Mouse (Mus musculus) heart, postnatal 36 days (tissue): ENCODE measurements around the gene Rabgap1l. TPM values are rescaled to one million over a fixed set of nuclear protein-coding genes. Genes with fewer than 3 reads are reported as not detected.

Experiments used
- DNase-seq, 2 experiments: peaks; one replicate each; pipeline ENCODE4 v3.0.0; 2021 to 2022
- intact Hi-C: fragments of 180-260 bp; cut with DNase I; formaldehyde crosslinking; loops from one replicate; pipeline ENCODE4 v1.15.1; 2025
- total RNA-seq, 2 experiments: library from RNA; stranded (reverse); gene quantifications; 2 replicates each; pipeline ENCODE4 v1.2.3; 2021

Rabgap1l gene
- total RNA-seq, 2 experiments from 2014 or later: 80.3 to 83.6 TPM

DNA sequence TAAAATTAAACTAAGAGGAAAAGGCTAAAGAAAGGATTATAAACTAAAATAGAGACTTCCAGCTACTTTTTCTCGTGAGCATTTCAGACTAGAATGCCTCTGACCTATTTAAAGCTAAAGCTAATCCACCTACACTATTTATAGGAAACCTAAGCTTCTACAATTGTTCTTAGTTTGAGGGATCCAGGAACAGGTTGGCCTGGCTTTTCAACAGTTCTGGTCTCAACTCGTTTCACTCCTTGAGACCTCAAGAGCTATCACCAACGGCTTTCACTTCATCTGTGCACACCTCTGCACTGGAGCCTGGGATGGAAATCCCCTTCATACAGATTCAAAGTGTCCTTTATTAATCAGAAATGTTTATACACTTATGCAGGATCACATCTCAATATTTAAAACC is 271.1 kb downstream of the Rabgap1l start:
- intact Hi-C loops: no loop called here

DNA sequence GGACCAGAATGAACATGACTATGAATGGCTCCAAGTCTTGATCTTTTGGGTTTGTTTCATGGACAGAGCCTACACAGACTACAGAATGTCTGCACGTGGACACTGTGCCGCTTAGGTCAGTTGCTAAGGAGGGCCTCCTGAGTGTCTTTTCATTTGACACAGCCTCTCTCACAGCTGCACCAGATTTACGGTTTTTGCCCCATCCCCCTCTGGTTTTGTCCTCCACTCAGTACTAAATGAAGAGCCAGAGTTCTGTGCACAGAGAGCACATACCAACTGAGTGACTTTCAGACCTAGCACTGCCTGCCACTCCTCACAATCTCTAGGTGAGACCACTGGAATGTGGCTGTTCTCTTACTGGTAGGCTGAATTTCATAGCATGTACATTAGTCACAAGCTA is 272.3 kb downstream of the Rabgap1l start:
- intact Hi-C loops: no loop called here
- DNase-seq: no peak

More for the DNA sequence above, 271.1 kb downstream of the Rabgap1l start:
- DNase-seq: no peak

DNA sequence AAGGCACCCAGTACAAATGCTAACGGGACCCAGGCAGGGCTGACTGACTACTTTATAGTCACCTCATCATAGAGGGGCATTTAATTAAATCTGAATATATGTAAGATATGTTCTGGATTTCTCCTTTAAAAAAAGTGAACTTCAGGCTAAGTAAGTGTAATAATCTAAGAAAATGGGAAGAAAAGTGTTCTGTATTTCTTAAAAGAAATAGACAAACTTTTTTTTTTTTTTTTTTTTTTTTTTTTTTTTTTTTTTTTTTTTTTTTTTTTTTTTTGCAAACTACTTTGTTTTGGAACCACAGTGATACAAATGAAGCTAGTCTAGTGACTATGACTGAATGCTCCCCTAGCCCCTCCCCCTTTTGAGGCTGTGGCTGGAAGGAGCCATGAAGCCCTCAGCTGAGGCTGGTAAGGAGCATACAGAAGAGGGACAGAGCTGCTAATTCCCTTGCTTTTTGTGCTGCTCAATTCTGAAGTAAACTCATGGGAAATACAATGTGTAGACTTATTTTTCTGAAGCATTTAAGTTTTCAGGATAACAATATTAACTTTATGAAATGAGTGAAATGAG is 273.0 kb downstream of the Rabgap1l start:
- intact Hi-C loops: no loop called here
- no peak for DNase-seq

DNA sequence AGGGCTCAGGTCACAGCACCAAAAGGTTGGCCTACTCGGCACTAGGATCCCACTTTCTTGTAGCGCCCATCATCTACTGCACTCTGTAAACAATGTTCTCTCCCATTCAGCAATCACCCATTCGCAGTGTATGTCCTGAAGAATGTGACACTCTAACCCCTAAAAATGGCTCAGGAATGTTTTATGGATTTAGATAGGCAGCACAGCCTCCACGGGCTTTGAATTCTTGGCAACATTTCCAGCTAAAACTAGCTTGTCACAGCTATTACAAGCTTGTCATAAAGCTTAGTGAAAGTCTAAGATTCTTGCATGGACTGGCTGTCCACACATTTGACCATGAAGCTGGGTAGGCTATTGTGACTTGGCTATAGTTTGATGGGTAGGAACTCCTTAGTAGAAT is 274.5 kb downstream of the Rabgap1l start:
- intact Hi-C loops: no loop called here
- DNase-seq: no peak

DNA sequence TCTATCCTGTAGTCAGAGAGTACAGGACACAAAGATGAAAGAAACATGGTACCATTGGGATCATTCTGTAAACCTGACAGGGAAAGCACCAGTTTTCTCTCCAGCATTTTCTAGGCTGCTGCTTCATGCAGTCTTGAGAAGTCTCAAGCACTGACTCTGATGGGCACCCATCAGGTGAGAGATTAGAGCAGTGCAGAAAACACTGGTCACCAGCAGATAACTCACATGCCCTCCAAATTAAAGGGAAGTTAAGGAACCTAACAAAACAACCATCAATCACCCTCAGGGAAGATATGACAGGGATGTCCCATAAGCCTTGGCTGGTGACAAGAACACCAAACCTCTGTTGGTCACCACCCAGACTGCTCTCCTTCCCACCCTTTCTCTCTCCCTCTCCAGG is 285.2 kb downstream of the Rabgap1l start:
- intact Hi-C loops: no loop called here
- no peak for DNase-seq

DNA sequence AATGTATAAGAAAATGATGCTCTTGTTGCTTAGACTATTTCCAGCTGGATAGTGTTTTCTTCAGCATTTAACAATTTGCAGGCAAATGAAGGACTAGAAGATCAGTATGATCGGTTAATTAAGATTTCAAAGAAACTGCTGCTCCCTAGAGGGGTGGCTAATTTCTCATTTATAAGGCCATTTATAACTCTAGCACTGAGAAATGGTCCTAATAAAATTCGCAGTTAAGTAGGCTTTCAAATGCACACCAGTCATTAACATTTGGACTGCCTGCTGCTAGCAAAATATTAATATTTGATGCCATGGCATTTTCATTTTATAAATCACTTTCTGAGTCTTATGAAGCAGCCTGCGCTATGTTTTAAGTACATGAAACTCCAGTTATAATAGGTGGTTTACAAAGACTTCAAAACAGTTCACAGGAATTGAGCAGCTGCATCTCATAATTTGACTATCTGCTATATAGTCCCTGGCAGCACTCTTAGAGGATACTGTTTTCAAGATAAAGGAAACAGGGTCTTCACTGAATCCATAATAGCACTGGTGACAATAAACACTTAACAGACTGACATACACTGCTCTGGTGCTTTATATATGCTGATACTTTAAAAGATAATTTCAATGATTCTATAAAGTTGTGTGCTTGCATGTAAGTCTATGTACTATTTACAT is 296.0 kb downstream of the Rabgap1l start:
- intact Hi-C loops: no loop called here
- no peak for DNase-seq

DNA sequence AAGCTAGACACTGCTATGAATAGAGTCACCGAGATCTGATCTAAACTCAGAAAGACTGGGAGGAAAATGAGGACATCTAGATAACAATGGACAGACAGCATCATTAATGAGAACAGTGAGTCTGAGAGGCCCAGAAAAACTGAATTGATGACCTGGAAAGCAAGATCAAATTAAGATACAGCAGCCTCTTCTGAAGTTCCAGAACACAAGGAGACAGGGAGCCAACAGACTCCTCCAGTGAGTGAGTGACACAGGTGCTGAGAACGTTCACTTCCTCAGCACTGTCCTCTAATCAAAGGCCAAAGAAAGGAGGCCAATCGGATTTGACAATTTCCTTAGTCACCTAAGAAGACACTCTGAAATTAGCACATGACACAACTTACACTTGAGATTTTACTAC is 307.3 kb downstream of the Rabgap1l start:
- no peak for DNase-seq
- intact Hi-C loops: no loop called here

DNA sequence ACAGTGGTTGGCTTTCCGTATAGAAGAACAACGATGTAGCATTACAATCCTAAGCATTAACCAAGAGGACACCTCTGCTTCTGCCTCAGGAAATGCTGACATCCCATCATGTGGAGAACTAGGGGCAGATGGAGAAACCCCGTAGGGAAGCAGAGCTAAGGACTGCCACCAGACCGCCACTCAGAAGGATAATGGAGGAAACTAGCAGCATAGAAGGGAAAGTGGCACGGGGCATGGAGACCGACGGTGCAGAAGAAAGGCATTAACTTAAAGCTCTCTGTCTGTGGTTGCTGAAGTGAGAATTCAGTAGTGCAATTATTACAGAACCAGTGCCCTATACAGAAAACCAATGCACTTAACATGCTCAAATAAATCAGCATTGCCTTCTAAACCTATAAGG is 308.0 kb downstream of the Rabgap1l start:
- intact Hi-C loops: no loop called here
- DNase-seq: no peak

DNA sequence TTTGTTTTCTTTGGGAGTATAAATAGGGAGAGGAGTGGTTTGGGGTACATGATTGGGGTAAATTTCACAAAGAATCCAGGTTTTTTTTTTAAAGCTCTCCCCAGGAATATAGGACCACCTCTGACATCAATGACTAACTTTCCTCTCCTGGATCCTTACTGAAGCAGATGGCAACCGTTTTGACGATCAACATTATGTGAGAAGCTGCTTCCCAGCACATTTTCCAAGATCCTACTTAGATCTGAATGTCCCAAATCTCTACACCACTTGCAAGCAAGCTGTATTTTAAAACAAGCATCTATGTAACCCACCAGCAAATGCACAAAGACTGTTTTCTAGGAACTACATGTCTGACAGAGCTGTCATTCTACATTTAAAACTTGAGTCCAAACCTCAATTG is 311.4 kb downstream of the Rabgap1l start:
- intact Hi-C loops: no loop called here
- no peak for DNase-seq

DNA sequence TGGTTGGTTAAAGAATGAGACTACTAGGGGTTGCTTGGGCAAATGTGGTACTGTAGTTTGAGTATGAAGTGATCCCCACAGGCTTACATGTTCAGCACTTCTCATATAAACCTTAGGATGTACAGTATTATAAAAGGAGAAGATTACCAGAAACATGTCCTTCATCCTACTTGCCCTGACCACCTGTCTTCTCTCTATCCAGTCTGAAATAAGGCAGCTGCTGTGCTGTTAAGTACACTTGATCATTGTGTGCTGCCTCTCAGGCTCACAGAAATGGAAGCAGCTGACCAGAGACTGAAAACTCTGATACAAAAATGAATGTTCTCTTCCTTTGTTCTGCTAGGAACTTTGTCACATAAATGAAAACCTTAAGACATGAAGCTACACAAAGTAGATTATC is 325.6 kb downstream of the Rabgap1l start:
- intact Hi-C loops: no loop called here

DNA sequence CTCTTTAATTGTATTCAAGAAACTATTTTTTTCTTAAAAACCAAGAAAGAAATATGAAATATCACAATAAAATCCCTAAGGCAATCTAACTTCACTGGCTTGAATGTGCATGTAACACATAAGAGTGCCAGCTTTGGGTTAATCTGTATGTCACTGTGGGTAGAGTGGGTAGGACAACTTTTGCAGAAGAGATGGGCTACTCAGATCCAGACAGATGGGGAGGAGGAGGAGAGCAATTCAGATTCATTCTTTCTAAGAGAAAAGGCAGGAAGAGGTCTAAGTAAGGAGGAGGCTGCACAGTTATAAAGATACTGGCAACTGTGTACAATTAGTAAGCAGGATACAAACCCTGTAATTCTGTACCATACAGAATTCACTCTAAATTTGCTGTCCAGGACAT is 327.8 kb downstream of the Rabgap1l start:
- intact Hi-C loops: no loop called here
- DNase-seq: no peak

More for the DNA sequence above, 325.6 kb downstream of the Rabgap1l start:
- DNase-seq: no peak

DNA sequence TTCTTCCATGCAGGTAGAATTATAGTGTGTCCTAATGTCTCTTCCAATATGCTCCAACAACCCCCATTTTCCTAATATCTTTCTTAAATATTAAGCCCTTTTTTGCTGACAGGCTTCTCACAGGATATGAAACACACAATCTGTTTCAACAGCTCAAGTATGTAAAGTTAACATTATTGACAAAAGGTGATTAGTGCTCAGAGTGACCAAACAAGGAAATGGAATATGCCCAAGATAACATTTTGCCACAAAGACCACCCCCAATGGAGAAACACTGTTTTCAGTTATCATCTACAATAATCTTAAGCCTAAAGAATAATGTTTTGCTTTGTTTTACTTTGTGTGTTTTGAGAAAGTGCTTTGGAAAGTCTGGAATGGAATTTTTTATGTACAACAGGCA is 328.9 kb downstream of the Rabgap1l start:
- intact Hi-C loops: no loop called here
- no peak for DNase-seq

DNA sequence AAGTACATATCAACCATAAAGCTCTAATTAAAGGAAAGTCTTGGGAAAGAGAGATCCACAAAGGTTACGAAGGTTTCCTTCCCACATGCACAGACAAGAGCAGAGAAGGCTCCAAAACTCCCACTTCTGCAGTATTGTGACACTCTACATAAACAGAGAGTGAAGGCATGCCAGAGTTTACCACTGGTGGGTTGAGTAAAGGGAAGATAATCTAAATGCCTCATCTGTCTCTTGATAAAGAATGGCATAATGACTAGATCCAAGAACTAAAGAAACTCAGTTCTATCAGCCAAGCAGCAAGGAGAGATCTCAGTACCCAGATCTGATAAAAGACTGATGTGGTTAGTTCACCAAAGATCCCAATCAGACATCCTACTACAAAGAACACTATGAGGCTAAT is 332.7 kb downstream of the Rabgap1l start:
- DNase-seq: no peak
- intact Hi-C loops: no loop called here

DNA sequence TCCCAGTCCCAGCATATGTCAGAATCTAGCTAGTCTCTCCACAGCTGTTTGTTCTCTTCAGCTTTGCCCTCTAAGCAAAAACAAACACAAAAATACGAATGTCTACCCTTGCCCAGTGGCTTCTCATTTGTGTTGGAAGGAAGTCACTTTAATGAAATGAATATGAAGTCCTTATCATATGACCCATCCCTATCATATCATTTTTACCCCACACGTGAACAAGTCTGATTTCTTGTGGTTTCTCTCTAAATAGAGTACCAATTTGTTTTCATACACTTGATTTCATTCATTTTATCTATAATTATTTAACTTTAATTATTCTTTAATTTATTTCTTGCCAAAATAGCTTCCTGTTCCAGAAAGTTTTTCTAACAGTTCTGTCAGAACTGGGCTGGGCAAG is 341.3 kb downstream of the Rabgap1l start:
- DNase-seq: no peak
- intact Hi-C loops: no loop called here

DNA sequence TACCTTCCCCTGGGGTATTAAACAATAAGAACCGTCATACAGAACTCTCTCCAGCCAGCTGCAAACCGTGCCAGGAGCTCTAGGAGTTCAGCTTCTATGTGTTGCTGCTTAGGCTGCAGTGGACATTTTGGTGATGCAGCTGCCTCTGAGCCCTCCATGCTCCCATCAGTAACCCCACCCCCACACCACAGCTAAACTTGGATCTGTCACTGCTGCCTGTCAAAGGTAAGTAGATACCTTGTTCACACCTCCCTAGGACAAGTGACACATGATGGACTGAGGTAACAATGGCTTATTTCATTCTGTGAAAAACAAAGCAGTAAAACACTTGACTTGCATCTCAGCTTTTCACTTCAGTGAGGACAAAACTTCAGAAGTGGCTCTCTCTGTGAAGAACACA is 344.3 kb downstream of the Rabgap1l start:
- intact Hi-C loops: no loop called here
- no peak for DNase-seq

DNA sequence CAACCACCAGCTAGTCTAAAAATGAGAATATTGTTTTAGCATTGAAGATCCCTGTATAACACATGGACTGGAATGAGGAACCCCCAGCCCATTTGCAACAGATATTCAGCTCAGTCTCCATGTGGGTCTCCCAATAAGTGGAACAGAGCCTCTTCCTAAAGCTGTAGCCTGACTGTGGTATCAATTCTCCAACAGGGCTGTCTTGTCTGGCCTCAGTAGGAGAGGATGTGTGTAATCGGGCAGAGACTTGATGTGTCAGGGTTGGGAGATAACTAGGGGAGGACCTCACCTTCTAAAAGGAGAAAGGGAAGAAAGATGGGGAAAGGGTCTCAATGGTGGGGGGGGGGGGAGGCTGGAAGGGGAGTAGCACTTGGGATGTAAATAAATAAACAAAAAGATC is 346.2 kb downstream of the Rabgap1l start:
- intact Hi-C loops: no loop called here
- no peak for DNase-seq

DNA sequence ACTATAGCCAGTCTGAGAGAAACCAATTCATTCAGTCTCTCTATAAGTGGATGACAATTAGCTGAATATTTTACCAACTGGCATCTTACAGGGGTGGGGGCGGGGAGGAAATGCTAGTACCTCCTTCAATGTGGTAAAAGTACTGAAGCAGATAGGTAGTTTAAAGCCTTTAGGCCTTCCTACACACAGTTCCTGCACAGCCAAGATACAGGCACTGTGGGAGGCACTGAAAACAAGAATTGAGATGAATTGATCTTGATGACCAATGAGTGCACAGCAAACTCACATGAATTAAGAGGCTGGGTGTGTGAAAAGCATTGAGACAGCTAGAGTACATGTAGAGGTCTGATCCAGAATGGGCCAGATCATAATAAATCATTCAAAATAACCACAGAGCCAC is 349.5 kb downstream of the Rabgap1l start:
- no peak for DNase-seq
- intact Hi-C loops: no loop called here

DNA sequence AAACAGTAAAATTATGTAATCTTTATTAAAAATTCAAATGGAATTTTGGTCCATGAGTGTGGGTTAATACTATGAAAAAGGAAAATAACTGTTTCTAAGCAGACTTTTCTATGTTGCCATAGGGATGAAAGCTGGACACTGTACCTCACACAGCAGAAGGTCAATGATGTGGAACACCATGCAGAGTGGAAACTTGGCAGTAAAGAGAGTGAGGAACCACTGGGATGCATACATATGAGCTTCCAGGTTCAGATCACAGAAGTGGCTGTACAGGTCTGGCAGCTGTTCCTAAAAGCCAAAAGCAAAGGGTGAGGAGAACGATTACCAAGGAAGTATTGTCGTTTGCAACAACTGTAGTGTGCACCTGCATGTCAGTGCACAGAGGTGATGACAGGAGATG is 351.3 kb downstream of the Rabgap1l start:
- DNase-seq: no peak
- intact Hi-C loops: no loop called here

DNA sequence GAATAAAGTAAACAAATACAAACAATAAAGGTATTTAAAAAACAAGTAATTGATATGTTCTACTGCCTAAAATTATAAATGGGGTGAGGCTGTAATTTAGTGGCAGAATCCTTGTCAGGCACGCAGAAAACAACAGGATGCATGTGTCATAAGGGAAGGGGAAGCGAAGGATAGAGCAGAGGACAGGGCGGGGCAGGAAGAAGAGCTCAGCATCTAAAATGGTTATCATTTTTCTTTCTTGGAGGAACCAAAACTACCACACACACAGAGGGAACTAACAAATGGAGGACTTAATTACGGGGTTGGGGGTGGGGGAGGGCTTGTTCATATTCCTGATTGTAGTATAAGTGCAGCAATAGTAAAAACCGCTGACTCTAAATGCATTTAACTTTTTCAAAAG is 351.9 kb downstream of the Rabgap1l start:
- DNase-seq: no peak
- intact Hi-C loops: no loop called here

DNA sequence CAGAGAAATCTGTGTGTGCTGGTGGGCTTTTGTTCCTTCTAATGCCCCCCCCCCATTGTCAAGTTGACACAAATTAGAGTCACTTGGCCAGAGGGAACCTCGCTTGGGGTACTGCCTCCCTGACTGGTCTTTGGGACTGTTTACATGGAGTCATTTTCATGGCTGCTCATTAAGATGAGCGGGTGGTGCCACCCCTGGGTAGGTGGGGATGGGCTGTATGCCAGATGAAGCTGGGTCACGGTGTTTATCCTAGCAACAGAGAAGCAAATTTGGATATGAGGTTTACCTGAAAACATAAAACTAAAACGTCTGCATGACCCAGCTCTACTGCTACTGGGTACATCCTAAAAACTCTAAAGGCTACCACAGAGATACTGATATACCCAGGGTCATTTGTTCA is 354.2 kb downstream of the Rabgap1l start:
- no peak for DNase-seq
- intact Hi-C loops: no loop called here

DNA sequence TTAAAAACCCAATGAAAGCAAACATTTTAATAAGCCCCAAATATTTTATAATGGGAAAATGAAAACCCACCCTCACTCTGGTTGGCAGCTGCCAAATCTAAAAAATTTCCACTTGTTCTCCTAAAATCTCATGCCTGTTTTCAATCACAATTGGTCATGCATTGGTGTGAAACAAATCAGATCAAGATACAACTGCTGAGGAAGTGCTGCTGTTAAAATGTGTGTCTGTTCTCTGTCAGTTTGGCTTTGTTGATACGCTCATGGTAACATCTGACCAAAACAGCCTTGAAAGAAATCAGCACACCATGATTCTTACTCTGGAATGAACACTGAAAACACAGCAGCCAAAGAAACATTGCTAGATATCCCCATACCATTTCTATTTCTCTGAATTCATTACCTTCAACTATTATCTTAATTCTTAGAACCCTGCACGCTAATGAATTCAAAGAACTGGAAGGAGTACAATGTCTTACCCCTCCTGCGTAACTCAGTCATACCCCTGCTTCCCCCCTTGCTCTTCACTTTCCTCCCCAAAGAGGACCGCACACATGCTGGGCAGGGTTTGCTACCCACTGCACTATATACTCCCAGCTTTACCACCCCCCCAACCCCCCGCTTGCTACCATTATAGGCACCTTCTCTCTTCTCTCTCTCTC is 375.7 kb downstream of the Rabgap1l start:
- no peak for DNase-seq
- intact Hi-C loops: no loop called here

DNA sequence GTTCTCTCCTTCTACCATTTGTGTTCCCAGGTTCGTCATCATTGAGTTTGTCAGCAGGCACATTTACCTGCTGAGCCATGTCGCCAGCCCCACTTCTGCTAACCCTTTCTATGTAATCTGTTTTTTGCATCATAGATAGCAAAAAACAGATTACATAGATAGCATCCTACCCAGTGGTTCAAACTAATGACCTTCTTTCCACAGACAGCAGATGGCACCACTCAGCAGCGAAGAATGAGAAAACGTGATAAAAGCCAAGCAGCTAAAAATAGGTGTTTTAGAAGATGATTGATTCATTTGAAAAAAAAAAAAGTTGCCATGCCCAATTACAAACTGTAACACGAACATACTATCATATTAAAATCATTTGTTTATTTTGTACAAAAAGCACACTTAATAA is 382.2 kb downstream of the Rabgap1l start:
- intact Hi-C loops: no loop called here
- peak in 1 of 2 experiments; percentile 6 for DNase-seq
